23 mouse cellular contexts compared by ENCODE assay signal in genomic region chr6:33560925-33561324, GRCm38 (mm10).
DNase-seq lines count a peak whose midpoint lies in the region; TF ChIP-seq lines count a peak whose summit lies in the region.
"Had no signal": no experiment of that assay in that cellular context is flagged by ENCODE, and none has a peak within 500 bp of the region (broad histone marks: within the 10 kb centered on the region; RNA-seq: fewer than 3 reads in every experiment).

No protein-coding gene starts in this region.

- H3K4me1 ChIP-seq in MEL (ENCODE audit: control insufficient read depth in 1 of 2, insufficient read depth in 2 of 2, low read length in 2 of 2), result peaks cover 0 to 5% of the 10 kb centered on the region in 2 experiments; a peak in 2 of 4 replicates
- no peaks in the 10 kb centered on the region for H3K4me1 ChIP-seq in lung, adult 2 months (ENCODE audit: control insufficient read depth, insufficient read depth, low read length)
- H3K4me1 ChIP-seq: heart, embryonic 10.5 days; liver, embryonic 15.5 days; neural tube, embryonic 12.5 days had no signal

- H3K9me3 ChIP-seq in MEL (replicated peaks; ENCODE audit: insufficient read depth, low read length), result no peaks in the 10 kb centered on the region
- H3K9me3 ChIP-seq: heart, embryonic 10.5 days; liver, embryonic 15.5 days; neural tube, embryonic 12.5 days had no signal

- no peak for TF ChIP-seq CTCF in MEL (IDR thresholded peaks at IDR 0.05 in 2 of 3, conservative IDR thresholded peaks at IDR 0.05 in 1 of 3; ENCODE audit: control insufficient read depth in 1 of 3, insufficient read depth in 1 of 3, low read depth in 2 of 3, low read length in 3 of 3, poor library complexity in 1 of 3, severe bottlenecking in 1 of 3)
- TF ChIP-seq CTCF in lung, adult 2 months (IDR thresholded peaks at IDR 0.05; ENCODE audit: insufficient read depth, low read length), result no peak

- TF ChIP-seq EP300 in MEL (IDR thresholded peaks at IDR 0.05; ENCODE audit: low read depth in 1 of 2, low read length in 2 of 2), result no peak

- TF ChIP-seq POLR2A in MEL (IDR thresholded peaks at IDR 0.05; ENCODE audit: control insufficient read depth in 1 of 2, insufficient read depth in 1 of 2, low read depth in 1 of 2, low read length in 2 of 2, poor library complexity in 1 of 2), result no peak
- no peak for TF ChIP-seq POLR2A in lung, adult 2 months (IDR thresholded peaks at IDR 0.05; ENCODE audit: borderline replicate concordance, extremely low read depth, low read depth, low read length)

- 93% methylated on average over 1 of the region's 1 CpGs for WGBS in lung, adult 2 months

- peak; percentile 61 for DNase-seq in layer of hippocampus, adult 9-11 months
- DNase-seq in layer of hippocampus, postnatal 10 days (ENCODE audit: low spot score in 2 of 2), result no peak
- DNase-seq in MEL (ENCODE audit: low read depth, low spot score), result peak; percentile 12
- peak; percentile 65 for DNase-seq in brain, adult 2 months (ENCODE audit: low read depth, low spot score)
- DNase-seq in left cerebral cortex, postnatal 36 days (ENCODE audit: low spot score in 2 of 2), result peak; percentile 30 to 46
- DNase-seq in lung, adult 2 months, result no peak
- no peak for DNase-seq in heart, adult 11 months
- DNase-seq: adrenal gland, postnatal 10 days; cerebellum, adult 8-10 months; cerebellum, postnatal 36 days; gastrocnemius, adult 2 months; heart, postnatal 4 days; kidney, adult 18-20 months; kidney, postnatal 4 days; liver; lung, postnatal 4 days; midbrain, embryonic 14.5 days; retina, postnatal 1 day; thymus, postnatal 25 days had no signal

- no peak overlapping the region for H3K27ac ChIP-seq in MEL (ENCODE audit: control insufficient read depth, low read depth, low read length)
- H3K27ac ChIP-seq: gastrocnemius, adult 2 months; heart, embryonic 10.5 days; hindbrain, embryonic 14.5 days; liver, embryonic 15.5 days; neural tube, embryonic 12.5 days had no signal

- no peak overlapping the region for H3K4me3 ChIP-seq in MEL (ENCODE audit: control insufficient read depth in 1 of 2, insufficient read depth in 1 of 2, low read depth in 2 of 2, low read length in 2 of 2)
- no peak overlapping the region for H3K4me3 ChIP-seq in lung, adult 2 months (replicated peaks; ENCODE audit: extremely low read depth, low read depth, low read length)
- H3K4me3 ChIP-seq: gastrocnemius, adult 2 months; heart, embryonic 10.5 days; liver, embryonic 15.5 days; neural tube, embryonic 12.5 days had no signal

- H3K9ac ChIP-seq in MEL (ENCODE audit: control insufficient read depth, low read depth, low read length, poor library complexity, severe bottlenecking), result no peak overlapping the region
- H3K9ac ChIP-seq: hindbrain, embryonic 14.5 days; liver, embryonic 15.5 days; neural tube, embryonic 12.5 days had no signal

- H3K27me3 ChIP-seq in MEL (ENCODE audit: control insufficient read depth in 1 of 2, insufficient read depth in 2 of 2, low read length in 2 of 2), result no peaks in the 10 kb centered on the region
- H3K27me3 ChIP-seq: liver, embryonic 15.5 days; neural tube, embryonic 12.5 days had no signal

- intact Hi-C loops in left cerebral cortex, postnatal 36 days (cut with DNase I), result no loop called here

- H3K79me2 ChIP-seq in MEL (ENCODE audit: control insufficient read depth, insufficient read depth, low read length, poor library complexity), result no peaks in the 10 kb centered on the region

- TF ChIP-seq RAD21 in MEL (IDR thresholded peaks at IDR 0.05; ENCODE audit: low read depth, low read length), result no peak

- H3K36me3 ChIP-seq in MEL (ENCODE audit: control insufficient read depth in 1 of 2, insufficient read depth in 2 of 2, low read length in 2 of 2), result peaks cover 0 to 6% of the 10 kb centered on the region in 2 experiments; a peak in 2 of 4 replicates
- H3K36me3 ChIP-seq: heart, embryonic 10.5 days; liver, embryonic 15.5 days; neural tube, embryonic 12.5 days had no signal

TF ChIP-seq in MEL, 35 proteins besides CTCF, POLR2A, EP300 and RAD21:
- TF ChIP-seq NELFE (IDR thresholded peaks at IDR 0.05; ENCODE audit: low read depth, low read length), result no peak
- no peak for TF ChIP-seq ZKSCAN1 (IDR thresholded peaks at IDR 0.05; ENCODE audit: low read depth, low read length)
- TF ChIP-seq MXI1 (IDR thresholded peaks at IDR 0.05; ENCODE audit: low read depth, low read length), result no peak
- no peak for TF ChIP-seq MAZ (IDR thresholded peaks at IDR 0.05; ENCODE audit: low read depth, low read length)
- TF ChIP-seq ZC3H11A (IDR thresholded peaks at IDR 0.05; ENCODE audit: low read depth, low read length), result no peak
- no peak for TF ChIP-seq TBP (IDR thresholded peaks at IDR 0.05; ENCODE audit: low read depth, low read length)
- no peak for TF ChIP-seq MYC (IDR thresholded peaks at IDR 0.05; ENCODE audit: low read depth, low read length)
- TF ChIP-seq USF1 (IDR thresholded peaks at IDR 0.05; ENCODE audit: low read depth, low read length), result no peak
- TF ChIP-seq HCFC1 (IDR thresholded peaks at IDR 0.05; ENCODE audit: low read depth, low read length), result no peak
- TF ChIP-seq CHD2 (IDR thresholded peaks at IDR 0.05; ENCODE audit: low read length), result no peak
- TF ChIP-seq ELF1 (IDR thresholded peaks at IDR 0.05; ENCODE audit: low read depth, low read length), result no peak
- no peak for TF ChIP-seq CHD1 (IDR thresholded peaks at IDR 0.05; ENCODE audit: low read depth, low read length)
- TF ChIP-seq RCOR1 (IDR thresholded peaks at IDR 0.05; ENCODE audit: low read depth, low read length), result no peak
- no peak for TF ChIP-seq JUND (IDR thresholded peaks at IDR 0.05; ENCODE audit: low read depth, low read length)
- no peak for TF ChIP-seq MAX (IDR thresholded peaks at IDR 0.05; ENCODE audit: low read length)
- TF ChIP-seq MYB (IDR thresholded peaks at IDR 0.05; ENCODE audit: low read depth, low read length), result no peak
- TF ChIP-seq TCF12 (IDR thresholded peaks at IDR 0.05; ENCODE audit: low read depth, low read length), result no peak

Comparison
In these comparisons a context has a peak if more than half of its experiments do, and no peak if none do; other contexts are left out.
1. DNase-seq: peak in layer of hippocampus, adult 9-11 months (single experiment), MEL (single experiment), brain, adult 2 months (single experiment) and left cerebral cortex, postnatal 36 days (2 of 2); none in layer of hippocampus, postnatal 10 days (0 of 2), lung, adult 2 months (single experiment) and heart, adult 11 months (single experiment).